Mouse (Mus musculus) thymus, postnatal 36 days (tissue): Measurements from ENCODE around the gene Col20a1.
A peak's percentile ranks its signal among the peaks of the same experiment; 100 is the strongest.

Experiments used
- DNase-seq, 2 experiments: peaks; one replicate each; pipeline ENCODE4 v3.0.0; 2022; ENCODE audit warnings: mixed read lengths in 2 of 2

The Col20a1 gene

DNA sequence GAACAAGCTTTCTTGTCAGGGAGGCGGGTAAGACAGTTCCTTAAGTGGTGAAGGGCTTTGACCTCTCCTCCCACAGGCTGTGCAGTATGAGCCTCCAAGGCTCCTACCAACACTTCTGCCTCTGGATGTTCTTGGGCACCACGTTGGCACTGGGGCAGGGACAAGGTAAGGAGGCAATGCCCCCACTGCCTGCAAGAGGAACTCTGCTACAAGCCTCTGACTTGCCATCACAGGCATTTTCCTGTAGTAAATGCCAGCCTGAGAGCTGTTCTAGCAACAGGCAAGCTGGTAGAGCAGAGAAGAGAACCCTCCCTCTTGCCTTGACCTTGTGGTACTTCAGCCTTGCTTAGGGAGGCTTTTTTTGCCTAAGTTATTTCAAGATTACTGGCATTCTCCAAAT, at the start of gene Col20a1:
Gene Col20a1, plus strand, starts transcription at position 87 of the 400 bp plus-strand sequence.
- no peak for DNase-seq

DNA sequence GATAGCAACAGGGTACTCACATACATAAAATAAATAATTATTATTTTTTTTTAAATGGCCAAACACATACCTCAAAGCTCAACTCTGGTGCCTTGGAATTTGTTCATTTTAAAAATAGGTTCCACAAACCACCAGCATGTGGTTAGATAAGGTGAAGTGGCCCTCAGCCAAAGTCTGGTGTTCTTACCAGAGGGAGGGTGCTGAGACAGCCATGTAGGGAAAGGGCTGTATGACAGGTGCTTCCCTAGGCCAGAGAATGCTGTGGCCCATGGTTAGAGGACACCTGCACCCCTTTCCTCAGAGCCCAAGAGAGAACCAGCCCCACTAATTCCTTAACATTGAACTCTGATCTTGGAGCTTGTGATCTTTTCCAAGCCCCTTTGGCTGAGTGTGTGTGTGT, 46.1 kb upstream of the Col20a1 start:
- DNase-seq = no peak

DNA sequence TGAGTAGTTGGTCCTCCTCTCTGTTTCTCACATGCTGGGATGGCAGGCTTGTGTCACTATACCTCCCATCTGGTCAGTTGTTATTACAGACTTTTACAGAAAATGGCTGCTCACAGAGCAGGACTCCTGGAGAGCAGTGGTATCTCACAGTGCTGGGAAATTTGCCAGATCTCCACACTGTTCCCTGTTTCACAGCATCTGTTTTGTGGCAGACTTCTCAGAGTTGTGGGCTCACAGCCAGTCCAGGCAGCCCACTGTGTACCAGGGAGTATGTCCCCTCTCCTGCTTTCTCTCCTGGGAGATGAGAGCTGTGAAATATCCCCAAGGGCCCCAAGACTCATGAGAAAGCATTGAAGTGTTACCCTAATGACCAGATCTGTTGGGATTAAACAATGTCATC, 44.5 kb upstream of the Col20a1 start:
- no peak for DNase-seq

DNA sequence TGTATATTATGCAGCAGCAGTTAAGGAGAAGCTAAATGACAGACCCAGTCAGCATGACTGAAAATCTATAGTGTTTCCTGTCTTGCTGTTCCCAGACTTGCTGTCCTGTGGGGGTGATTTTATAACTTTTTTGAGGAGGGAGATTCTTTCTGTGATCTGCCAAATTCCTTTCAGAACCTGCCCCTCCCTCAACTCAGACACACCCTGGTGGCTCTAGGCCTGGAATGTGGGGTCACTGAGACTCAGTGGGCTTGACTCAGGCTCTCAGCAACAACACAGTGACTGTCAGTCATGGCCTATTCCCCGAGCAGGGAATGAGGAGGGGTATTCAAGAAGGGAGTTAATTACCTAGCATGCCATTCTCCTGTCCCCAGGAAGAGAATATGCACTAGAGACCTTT, 36.4 kb upstream of the Col20a1 start:
- DNase-seq = no peak

DNA sequence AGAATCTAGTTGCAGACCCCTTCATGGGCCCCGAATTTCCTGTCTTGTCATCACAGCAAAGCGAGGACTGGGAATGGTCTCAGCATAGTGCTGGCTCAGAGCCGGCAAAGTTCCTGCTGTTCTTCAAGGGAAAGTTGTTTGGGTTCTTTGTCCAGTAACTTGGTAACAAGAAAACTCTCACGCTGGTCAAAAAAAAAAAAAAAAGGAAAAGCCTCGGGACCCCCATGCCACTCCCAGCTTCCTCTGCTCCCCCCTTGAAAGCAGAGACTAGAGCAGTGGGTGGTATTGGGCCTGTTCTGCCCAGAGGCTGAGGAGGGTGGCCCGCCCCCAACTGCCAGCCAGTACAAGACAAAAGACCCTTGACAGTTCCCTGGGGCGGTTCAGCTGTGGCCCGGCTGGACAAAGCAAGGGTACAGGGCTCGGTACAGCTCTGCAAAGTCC, 33.6 kb upstream of the Col20a1 start:
- no peak for DNase-seq

DNA sequence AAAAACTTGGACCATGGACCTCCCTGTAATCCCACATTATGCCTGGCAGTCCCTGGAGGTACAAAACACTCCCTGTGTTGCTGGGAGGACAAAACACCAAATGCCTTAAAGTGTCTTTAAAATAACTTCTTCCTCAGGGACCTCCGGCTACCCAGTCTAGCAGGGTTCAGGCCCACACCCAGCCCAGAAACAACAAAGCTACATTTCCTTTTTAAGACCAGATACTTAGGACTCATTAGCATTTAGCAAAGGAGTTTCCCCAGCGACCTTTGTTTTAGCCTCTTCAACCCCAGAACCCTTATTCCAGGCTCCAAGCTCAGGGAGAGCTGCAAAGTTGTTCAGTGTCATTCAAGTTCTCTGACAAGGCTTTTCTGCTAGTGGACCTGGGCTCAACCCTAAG, 32.7 kb upstream of the Col20a1 start:
- no peak for DNase-seq

DNA sequence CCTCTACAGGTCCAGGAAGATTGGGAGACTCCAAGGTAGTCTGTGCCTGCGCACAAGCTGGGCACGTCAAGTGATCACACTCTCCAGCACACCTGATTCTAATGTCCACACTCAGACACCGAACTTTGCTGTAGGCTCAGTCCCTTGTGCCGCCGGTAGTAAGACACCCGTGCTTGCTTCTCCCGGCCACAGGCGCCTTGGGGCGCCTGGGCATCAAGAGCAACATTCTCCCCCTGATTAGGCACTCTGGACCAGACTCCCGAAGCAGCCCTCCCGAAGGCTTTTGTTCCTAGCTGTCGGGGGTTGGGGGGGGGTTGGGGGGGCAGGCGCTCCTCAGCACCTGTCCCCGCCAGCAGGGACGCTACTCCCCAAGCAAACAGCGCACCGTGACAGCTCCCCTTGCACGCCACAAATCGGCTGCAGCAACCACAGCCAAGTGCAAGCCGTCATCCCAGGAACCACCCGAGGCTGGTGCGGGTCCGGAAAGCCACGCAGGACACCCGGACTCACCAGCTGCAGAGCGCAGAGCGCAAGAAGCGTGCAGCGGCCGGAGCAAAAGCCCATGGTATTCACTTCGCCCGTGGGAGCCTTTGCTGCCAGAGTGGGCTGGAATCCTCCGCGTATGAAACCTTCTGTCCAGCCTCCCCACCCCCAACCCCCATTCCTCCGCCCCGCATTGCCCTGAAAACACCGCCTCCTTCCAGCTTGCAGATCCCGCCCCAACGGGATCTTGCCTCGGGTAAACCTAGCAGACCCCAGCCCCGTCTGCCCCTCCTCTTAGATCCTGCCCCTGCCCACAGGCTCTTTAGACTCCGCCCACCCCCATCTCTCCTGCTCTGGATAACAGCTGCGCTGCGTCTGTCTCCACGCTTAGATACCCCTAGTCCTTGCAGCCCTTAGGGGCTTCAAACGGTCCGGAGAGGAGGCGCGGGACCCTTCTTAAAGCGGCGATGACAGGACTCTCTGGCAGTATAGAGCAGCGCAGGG, 32.0 kb upstream of the Col20a1 start, which contains the start of gene Nkain4:
Gene Nkain4, minus strand, starts transcription at position 639 of the 987 bp plus-strand sequence.
- peak in 1 of 2 experiments; percentile 13 for DNase-seq

DNA sequence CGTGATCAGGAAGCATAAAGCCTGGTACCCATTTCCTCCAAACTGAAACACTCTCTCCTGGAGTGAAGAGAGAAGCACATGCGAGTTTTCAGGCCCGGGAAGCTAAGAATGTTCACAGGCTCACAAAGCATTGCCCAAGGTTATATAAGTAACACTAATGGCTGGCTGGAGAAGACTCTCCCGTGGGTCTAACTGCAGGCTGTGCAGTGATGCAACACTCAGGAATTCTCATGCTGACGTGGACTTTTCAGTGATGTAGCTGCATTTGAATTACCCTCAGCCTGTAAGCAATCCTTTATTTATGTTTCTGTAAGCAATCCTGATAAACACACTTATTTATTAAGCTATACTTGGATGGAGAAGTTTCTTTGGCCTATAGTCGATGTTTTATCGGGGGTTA, 26.7 kb upstream of the Col20a1 start:
- no peak for DNase-seq

DNA sequence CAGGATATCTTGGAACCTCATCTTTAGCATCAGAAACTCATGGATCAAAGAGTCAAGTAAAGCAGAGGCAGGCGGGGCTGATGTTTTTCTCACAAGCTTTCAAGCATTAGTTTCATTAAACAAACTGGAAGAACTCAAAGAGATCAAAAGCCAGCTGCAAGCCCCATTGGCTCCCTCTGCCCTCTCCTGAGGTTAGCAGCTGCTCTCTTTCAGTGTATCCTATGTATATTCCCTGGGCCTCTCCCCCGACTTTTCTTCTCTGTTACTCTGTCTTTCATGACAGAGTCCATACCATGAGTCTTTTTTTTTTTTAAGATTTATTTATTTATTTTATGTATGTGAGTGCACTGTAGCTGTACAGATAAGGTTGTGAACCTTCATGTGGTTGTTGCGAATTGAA, 26.1 kb upstream of the Col20a1 start:
- no peak for DNase-seq

DNA sequence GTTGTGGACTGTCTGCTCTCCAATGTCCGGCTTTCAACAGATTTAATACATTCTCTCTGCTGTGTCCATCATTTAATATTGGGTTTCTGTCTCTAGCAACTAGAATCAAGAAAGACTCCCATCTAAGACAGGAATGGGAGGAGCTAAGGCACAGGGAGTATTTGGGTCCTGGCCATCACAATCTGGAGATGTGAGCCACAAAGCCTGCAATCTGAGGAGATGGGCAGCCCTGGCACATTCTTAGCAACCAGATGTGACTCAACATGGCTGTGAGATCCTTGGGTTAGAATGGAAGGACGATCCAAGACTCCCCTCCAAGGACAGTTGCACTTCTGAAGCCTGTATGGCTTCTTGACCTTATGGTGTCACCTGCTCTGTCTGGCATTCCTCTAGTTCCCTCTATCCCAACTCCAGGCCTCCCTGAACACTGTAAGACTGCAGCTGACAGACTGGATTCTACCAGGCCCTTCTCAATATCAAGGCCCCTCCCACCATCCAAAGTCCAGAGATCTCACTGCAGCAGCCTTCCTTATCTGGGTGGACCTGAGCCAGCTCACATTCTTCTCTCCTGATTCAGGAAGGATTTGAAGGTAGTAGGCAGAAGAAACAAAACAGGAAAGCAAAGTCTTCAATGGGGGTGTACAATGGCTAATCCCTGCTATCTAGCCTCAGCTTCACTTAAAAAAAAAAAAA, 23.6 kb upstream of the Col20a1 start:
- DNase-seq = no peak

DNA sequence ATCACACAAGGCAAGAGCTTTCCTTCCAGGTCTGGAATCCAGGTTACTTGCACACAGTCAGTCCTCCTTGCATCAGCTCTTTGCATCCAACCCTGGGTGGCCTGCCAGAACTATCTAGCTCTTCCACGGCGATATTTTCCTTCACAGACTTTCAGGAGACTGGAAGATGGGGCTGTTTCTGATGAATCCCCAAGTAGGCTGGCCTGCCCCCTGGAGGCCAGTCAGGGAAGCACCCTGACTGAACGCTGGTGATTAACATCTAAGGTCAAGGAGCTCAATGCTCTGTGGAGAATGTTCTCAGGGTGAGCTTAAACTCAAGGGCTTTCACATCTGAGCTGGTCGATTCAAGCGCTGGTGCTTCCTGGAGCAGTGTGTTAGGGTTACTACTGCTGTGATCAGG, 22.4 kb upstream of the Col20a1 start:
- DNase-seq = peak; percentile 56 to 65

DNA sequence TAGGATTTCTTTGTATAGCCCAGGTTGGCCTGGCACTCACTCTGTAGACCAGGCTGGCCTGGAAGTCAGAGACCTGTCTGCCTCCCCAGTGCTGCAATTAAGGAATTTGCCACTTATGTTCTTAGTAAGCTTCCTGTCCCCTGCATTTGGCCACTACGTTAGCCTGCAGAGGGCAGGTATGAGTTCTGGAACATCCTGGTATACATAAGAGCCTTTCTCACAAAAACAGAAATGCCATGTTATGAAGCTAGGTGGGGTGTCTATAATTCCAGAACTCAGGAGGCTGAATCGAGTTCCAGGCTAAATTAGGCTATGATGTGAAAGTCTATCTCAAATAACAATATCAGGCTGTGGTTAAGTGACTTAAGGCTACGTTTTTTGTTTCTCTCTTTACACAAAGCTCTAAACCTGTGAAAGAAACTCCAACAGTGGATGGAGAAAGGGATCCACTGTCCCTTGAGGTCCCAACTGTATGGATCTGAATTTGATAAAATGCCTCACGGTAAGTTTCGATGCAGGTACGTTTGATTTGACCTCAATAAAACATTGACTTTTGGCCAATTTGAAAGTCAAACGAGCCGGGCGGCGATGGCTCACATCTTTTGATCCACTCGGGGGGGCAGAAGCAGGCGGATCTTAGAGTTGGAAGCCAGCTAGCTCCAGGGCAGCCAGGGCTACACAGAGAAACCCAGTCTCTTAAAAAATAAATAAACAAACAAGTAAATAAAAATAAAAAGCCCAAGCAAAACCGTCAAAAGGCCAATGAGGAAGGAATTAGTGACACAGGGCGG, 20.0 kb upstream of the Col20a1 start:
- no peak for DNase-seq

DNA sequence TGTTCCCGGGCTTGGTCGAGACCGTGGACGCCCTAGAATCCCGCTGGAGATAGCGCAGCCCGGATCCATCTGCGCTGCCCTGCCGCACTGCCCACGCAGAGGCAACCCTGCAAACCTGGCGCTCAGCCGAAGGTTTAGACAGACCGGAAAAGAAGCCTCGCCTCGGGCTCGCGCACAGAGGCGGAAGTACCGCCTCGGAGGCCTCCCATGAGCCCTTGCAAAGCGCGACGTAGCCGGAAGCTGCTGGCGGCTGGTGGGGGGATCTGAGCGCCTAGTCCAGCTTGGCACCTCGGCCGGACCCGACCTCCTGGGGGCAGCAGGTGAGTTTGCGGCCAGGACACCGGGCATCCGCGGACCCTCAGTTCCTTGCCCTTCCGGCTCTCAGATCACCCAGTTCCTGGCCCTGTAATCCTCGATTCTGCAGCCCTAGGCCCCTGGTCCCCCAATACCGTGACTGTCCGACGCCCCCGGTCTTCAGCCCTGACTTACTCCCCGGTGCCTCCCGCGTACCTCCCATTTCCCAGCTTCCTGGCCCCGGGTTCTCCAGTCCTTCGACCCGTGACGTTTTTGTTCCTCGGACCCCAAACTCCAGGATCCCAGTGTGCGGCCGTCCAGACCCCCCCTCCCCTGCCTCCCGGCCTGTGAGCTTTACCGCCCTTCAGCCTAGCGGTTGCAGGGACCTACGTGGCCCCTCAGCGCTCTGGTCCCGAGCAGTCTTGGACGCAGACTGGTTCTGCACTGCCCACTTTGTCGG, 19.1 kb upstream of the Col20a1 start, which contains the start of gene Arfgap1:
Gene Arfgap1, plus strand, starts transcription at position 216 of the 754 bp plus-strand sequence.
- peak; percentile 86 to 87 for DNase-seq

DNA sequence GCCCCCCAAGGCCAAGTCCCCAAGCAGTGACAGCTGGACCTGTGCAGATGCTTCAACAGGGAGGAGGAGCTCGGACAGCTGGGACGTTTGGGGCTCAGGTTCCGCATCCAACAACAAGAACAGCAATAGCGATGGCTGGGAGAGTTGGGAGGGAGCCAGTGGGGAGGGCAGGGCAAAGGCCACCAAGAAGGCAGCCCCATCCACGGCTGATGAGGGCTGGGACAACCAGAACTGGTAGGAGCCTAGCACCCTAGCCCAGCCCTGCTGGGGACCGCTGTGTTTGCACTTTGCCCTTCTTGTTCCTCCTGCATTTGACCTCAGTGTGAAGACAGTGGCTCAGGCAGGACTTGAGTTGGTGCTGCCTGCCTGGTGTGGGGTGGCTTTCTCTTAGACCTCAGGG, 5.2 kb upstream of the Col20a1 start:
- DNase-seq = no peak

DNA sequence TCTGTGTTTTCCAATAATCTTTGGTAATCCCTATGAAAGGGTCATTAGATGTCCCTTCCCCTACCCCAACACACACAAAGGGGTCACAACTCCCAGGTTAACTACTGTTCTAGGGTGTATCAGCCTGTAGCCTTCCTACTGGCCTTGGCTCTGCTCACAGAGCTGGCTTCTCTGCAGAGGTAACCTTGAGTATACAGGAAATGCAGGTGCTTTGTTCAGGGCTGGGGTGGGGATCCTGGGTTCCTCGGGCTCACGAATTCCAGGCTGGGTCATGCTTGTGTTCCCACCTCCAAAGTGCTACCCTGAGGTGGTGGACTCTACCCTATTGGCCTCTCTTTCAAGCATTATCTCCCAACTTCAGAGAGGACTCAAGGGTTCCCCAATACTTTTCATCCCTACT, 700 bp upstream of the Col20a1 start:
- no peak for DNase-seq

DNA sequence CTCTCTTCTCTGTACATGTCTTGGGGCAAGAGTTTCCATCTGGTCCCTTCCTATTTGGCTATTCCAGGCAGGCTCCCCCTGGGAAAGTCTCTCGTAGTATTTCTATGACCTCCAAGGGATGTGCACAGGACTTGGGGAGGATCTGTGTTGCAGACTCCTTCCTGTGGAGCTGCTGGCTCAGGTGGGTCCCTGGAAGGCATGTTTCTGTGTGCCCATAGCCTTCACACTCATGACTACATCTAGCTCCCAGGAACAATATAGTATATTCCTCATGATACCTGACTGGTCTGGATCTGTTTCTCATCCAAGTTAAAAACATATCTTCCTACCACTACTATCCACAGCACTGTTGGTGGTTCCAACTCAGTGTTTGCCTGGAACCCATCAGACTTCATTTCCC, 666 bp downstream of the Col20a1 start:
- DNase-seq = no peak

DNA sequence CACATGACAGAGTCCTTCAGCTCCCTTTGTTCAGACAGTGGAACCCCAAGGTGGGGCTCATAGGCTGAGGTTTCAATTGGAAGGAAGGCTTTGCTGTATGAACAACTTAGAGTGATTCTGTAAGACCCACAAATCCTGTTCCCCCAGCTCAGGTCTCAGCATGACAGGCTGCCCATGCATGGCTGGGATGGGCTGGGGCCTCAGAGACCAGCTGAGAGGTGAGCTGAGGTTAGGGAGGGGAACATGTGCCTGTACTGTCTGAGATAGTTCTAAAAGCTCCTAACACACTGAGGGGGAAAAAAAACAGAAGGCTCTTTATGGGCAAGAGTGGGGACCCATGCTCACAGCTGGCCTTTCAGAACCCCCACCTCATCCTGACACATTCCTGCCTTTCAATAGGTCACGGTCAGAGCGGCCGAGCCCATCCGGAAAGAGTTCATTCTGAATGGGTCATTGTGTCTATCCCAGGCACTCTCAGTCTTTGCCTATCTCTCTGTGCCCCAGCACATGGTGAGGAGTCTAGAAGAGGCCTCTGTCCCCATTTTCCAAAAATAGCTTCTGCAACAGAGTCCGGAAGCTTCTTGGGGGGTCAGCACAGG, 1.2 kb downstream of the Col20a1 start:
- no peak for DNase-seq

DNA sequence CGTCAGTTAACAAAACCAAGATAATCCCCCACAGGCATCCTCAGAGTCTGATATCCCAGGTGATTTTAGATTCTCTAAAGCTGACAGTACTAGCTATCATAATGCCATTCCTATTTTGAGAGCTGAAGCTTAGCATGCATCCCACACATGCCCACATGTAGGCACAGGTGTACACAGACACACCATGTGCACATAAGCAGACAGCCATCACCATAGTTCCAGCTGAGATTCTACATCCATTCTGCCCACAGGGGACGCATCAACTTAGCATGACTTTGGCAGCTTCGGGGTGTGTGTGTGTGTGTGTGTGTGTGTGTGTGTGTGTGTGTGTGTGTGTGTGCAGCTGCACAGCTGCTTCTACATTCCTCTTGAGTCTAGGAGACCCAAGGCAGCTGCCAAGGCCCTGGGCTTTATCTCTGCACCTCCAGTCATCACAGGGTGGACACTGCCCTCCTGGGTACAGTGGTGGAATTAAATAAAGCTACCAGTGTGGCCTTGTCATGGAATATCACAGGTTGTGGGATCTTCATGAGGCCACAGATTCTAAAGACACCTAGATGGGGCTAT, 2.1 kb downstream of the Col20a1 start:
- DNase-seq = no peak

DNA sequence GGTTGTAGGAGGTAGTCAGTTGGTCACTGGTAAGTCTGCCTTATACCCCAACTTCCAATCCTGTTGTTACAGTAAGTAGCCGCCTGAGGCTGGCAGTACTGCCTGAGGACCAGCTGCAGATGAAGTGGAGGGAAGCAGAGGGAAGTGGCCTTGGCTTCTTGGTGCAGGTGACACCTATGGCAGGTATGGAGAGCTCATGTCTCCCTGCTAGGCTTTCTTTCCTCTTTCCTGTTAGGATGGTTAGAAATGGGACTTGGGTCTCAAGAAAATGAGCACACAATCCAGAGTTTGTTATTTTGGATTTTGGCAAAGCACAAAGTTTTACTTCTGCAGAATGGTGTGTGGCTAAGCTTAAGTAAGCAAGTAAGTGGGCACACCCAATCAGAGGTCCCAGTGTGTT, 2.6 kb downstream of the Col20a1 start:
- no peak for DNase-seq

DNA sequence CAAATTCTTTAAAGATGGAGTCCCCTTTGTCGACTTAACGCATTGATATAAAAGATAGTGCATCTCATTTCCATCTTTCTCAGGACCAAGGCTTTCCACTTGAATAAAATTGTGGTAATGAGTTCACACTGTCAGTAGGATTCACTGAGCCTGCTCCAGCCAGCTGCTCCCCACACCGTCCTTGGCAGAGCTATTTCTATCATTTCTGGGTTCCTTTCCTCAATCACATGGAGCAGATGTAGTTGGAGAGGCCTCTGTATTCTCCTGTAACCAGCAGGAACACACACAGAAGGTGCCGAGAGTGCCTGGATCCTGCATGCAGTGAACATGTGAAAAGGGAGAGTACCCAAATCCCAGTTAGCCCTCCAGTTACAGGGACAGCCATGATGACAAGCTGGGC, 4.0 kb downstream of the Col20a1 start:
- DNase-seq = no peak

DNA sequence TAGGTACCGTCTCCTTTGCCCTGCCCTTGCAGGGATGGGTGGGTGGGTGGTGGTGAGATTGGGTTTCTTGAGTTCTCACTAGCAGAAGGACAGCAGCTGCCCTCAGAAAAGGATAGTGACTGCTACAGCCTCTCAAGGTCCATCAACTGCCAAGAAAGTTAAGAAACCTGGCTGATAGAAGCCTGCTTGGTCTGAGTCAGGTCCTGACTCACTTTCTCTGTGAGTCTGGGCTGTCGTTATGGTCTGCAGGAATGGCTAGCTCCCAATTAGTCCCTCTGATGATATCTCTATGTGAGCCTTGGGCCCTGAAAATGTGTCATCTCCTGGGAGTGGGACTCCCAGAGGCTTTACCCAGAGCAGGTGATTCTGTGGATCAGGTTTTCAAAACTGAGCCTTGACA, 8.0 kb downstream of the Col20a1 start:
- no peak for DNase-seq
